Mouse (Mus musculus) limb, embryonic 13.5 days (tissue): ENCODE data around the gene Gpbar1. TPM values are rescaled to one million over a fixed set of nuclear protein-coding genes. Genes with fewer than 3 reads are reported as not detected.

Source experiments
- ATAC-seq: fragments of 200-750 bp; cut with Nextera tagmentation; 2 replicates; pipeline ENCODE4 v1.8.0; 2017; ENCODE audit warnings: low read depth, moderate number of reproducible peaks, moderate TSS enrichment; ENCODE audit not compliant: low FRiP score
- H3K27ac ChIP-seq: fragments of 300-500 bp; sonication (generic); 2 replicates; pipeline ENCODE4 v1.5.1; 2015; ENCODE audit warnings: inconsistent platforms, mild to moderate bottlenecking, moderate library complexity
- H3K27me3 ChIP-seq: fragments of 300-500 bp; sonication (generic); 2 replicates; pipeline ENCODE4 v1.6.1; 2015; ENCODE audit warnings: mild to moderate bottlenecking, inconsistent platforms
- H3K36me3 ChIP-seq: fragments of 300-500 bp; sonication (generic); 2 replicates; pipeline ENCODE4 v1.6.1; 2015; ENCODE audit warnings: inconsistent platforms, mild to moderate bottlenecking, moderate library complexity
- H3K4me1 ChIP-seq: fragments of 300-500 bp; sonication (generic); 2 replicates; pipeline ENCODE4 v1.6.1; 2015; ENCODE audit warnings: inconsistent platforms
- H3K4me2 ChIP-seq: fragments of 300-500 bp; sonication (generic); replicated peaks from 2 replicates; pipeline ENCODE4 v1.6.1; 2015; ENCODE audit warnings: inconsistent platforms, mild to moderate bottlenecking, moderate library complexity
- H3K4me3 ChIP-seq: fragments of 300-500 bp; sonication (generic); 2 replicates; pipeline ENCODE4 v1.5.1; 2015; ENCODE audit warnings: moderate library complexity, mild to moderate bottlenecking, inconsistent platforms
- H3K9ac ChIP-seq: fragments of 300-500 bp; sonication (generic); 2 replicates; pipeline ENCODE4 v1.6.1; 2015; ENCODE audit warnings: mild to moderate bottlenecking, inconsistent platforms
- H3K9me3 ChIP-seq: fragments of 300-500 bp; sonication (generic); 2 replicates; pipeline ENCODE4 v1.6.1; 2016; ENCODE audit warnings: inconsistent platforms
- WGBS: fragments of 180-500 bp; shearing (Covaris S2); methylation state at CpG from one replicate; pipeline ENCODE4 v1.1.7; 2015; 5-methylcytosine and 5-hydroxymethylcytosine counted together
- polyA plus RNA-seq: library from polyadenylated mRNA; unstranded; fragments of >200 nt; fragmentation: Nextera tagmentation; extraction: Ambion mirVana; gene quantifications from 2 replicates; pipeline ENCODE4 v1.2.1, GENCODE M21; 2015

The Gpbar1 gene
- polyA plus RNA-seq, 1 experiment from 2014 or later = 0.31 TPM

- Histone ChIP-seq H3K27me3 (no peaks in the 10 kb centered on the region), H3K36me3 (peaks cover 63% of the 10 kb centered on the region), H3K4me2 (no peak overlapping the region), H3K4me1 (no peaks in the 10 kb centered on the region), H3K9me3 (no peaks in the 10 kb centered on the region), H3K4me3 (no peak overlapping the region), H3K9ac (no peak overlapping the region), H3K27ac (peak overlapping the region; percentile 28; the same call in 1 of the 2 replicates)
- ATAC-seq = no peak
- whole genome bisulfite sequencing = 49% methylated on average over 1 of the region's 1 CpGs
Measured at GRCm38 (mm10) chr1:74248799-74249198, 29.6 kb upstream of the Gpbar1 start.

GRCm38 (mm10) chr1:74249331-74249980, 28.9 kb upstream of the Gpbar1 start:
- Histone ChIP-seq H3K27ac (peak overlapping the region; percentile 28; the same call in 1 of the 2 replicates), H3K4me2 (no peak overlapping the region), H3K4me3 (no peak overlapping the region), H3K9me3 (no peaks in the 10 kb centered on the region), H3K36me3 (peaks cover 70% of the 10 kb centered on the region), H3K9ac (no peak overlapping the region), H3K27me3 (no peaks in the 10 kb centered on the region), H3K4me1 (no peaks in the 10 kb centered on the region)
- 51% methylated on average over 5 of the region's 5 CpGs for WGBS
- ATAC-seq = no peak; the same call in 1 of the 2 replicates

GRCm38 (mm10) chr1:74250096-74250495, 28.3 kb upstream of the Gpbar1 start:
- Histone ChIP-seq H3K9me3 (no peaks in the 10 kb centered on the region), H3K4me2 (no peak overlapping the region), H3K27me3 (no peaks in the 10 kb centered on the region), H3K27ac (no peak overlapping the region), H3K4me3 (no peak overlapping the region), H3K4me1 (no peaks in the 10 kb centered on the region), H3K9ac (no peak overlapping the region), H3K36me3 (peaks cover 76% of the 10 kb centered on the region)
- ATAC-seq = no peak
- WGBS = 80% methylated on average over 4 of the region's 4 CpGs

GRCm38 (mm10) chr1:74255704-74256345, 22.5 kb upstream of the Gpbar1 start:
- 97% methylated on average over 8 of the region's 8 CpGs for WGBS

GRCm38 (mm10) chr1:74256782-74257181, 21.6 kb upstream of the Gpbar1 start:
- Histone ChIP-seq H3K9me3 (no peaks in the 10 kb centered on the region), H3K27ac (no peak overlapping the region), H3K4me2 (no peak overlapping the region), H3K4me3 (no peak overlapping the region), H3K4me1 (no peaks in the 10 kb centered on the region), H3K36me3 (peaks cover 86% of the 10 kb centered on the region), H3K27me3 (no peaks in the 10 kb centered on the region), H3K9ac (no peak overlapping the region)
- 87% methylated on average over 4 of the region's 4 CpGs for WGBS
- ATAC-seq = no peak

More at GRCm38 (mm10) chr1:74255704-74256345, 22.5 kb upstream of the Gpbar1 start:
- Histone ChIP-seq H3K36me3 (peaks cover 88% of the 10 kb centered on the region), H3K9me3 (no peaks in the 10 kb centered on the region), H3K4me2 (no peak overlapping the region), H3K4me3 (no peak overlapping the region), H3K27ac (no peak overlapping the region), H3K4me1 (no peaks in the 10 kb centered on the region), H3K27me3 (no peaks in the 10 kb centered on the region), H3K9ac (no peak overlapping the region)
- ATAC-seq = no peak

- Histone ChIP-seq H3K9ac (no peak overlapping the region), H3K27ac (no peak overlapping the region), H3K9me3 (no peaks in the 10 kb centered on the region), H3K36me3 (peaks cover 92% of the 10 kb centered on the region), H3K4me2 (no peak overlapping the region), H3K4me3 (no peak overlapping the region), H3K27me3 (no peaks in the 10 kb centered on the region), H3K4me1 (no peaks in the 10 kb centered on the region)
- no peak for ATAC-seq
- 86% methylated on average over 6 of the region's 6 CpGs for WGBS
Measured at GRCm38 (mm10) chr1:74262510-74262909, 15.8 kb upstream of the Gpbar1 start.

GRCm38 (mm10) chr1:74268750-74269149, 9.6 kb upstream of the Gpbar1 start:
- H3K4me3 ChIP-seq = no peak overlapping the region
- H3K27ac ChIP-seq = no peak overlapping the region
- ATAC-seq = no peak
- H3K4me1 ChIP-seq = no peaks in the 10 kb centered on the region
- no peak overlapping the region for H3K4me2 ChIP-seq
- no peaks in the 10 kb centered on the region for H3K27me3 ChIP-seq
- peaks cover 59% of the 10 kb centered on the region for H3K36me3 ChIP-seq
- no peaks in the 10 kb centered on the region for H3K9me3 ChIP-seq
- H3K9ac ChIP-seq = no peak overlapping the region
- WGBS = 88% methylated on average over 8 of the region's 8 CpGs

- peaks cover 30% of the 10 kb centered on the region for H3K36me3 ChIP-seq
- WGBS = 78% methylated on average over 4 of the region's 4 CpGs
- ATAC-seq = no peak
Measured at GRCm38 (mm10) chr1:74271659-74272058, 6.7 kb upstream of the Gpbar1 start.

GRCm38 (mm10) chr1:74275015-74275414, 3.3 kb upstream of the Gpbar1 start:
- Histone ChIP-seq H3K27ac (no peak overlapping the region; the same call in 1 of the 2 replicates), H3K4me3 (no peak overlapping the region), H3K9ac (no peak overlapping the region), H3K9me3 (no peaks in the 10 kb centered on the region), H3K4me2 (no peak overlapping the region; the same call in 1 of the 2 replicates), H3K4me1 (peaks cover 12% of the 10 kb centered on the region), H3K27me3 (no peaks in the 10 kb centered on the region), H3K36me3 (peaks cover 19% of the 10 kb centered on the region)
- 7% methylated on average over 9 of the region's 9 CpGs for WGBS
- ATAC-seq = no peak

More at GRCm38 (mm10) chr1:74271659-74272058, 6.7 kb upstream of the Gpbar1 start:
- H3K9me3 ChIP-seq = no peaks in the 10 kb centered on the region
- H3K9ac ChIP-seq = no peak overlapping the region
- H3K27me3 ChIP-seq = no peaks in the 10 kb centered on the region
- H3K27ac ChIP-seq = no peak overlapping the region
- H3K4me2 ChIP-seq = no peak overlapping the region
- no peak overlapping the region for H3K4me3 ChIP-seq
- peaks cover 12% of the 10 kb centered on the region for H3K4me1 ChIP-seq

GRCm38 (mm10) chr1:74277041-74277440, 1.3 kb upstream of the Gpbar1 start:
- ATAC-seq = no peak
- H3K4me1 ChIP-seq = peaks cover 12% of the 10 kb centered on the region
- peaks cover 37% of the 10 kb centered on the region for H3K36me3 ChIP-seq
- no peak overlapping the region for H3K4me3 ChIP-seq
- no peaks in the 10 kb centered on the region for H3K9me3 ChIP-seq
- H3K4me2 ChIP-seq = no peak overlapping the region
- H3K9ac ChIP-seq = no peak overlapping the region
- no peaks in the 10 kb centered on the region for H3K27me3 ChIP-seq
- 69% methylated on average over 6 of the region's 6 CpGs for WGBS
- no peak overlapping the region for H3K27ac ChIP-seq

GRCm38 (mm10) chr1:74277883-74278537, 340 bp upstream of the Gpbar1 start:
- no peak for ATAC-seq

GRCm38 (mm10) chr1:74278988-74279387, 638 bp downstream of the Gpbar1 start:
- H3K27me3 ChIP-seq = no peaks in the 10 kb centered on the region
- no peak overlapping the region for H3K27ac ChIP-seq
- no peak overlapping the region for H3K4me2 ChIP-seq
- 94% methylated on average over 11 of the region's 11 CpGs for WGBS
- no peaks in the 10 kb centered on the region for H3K9me3 ChIP-seq
- ATAC-seq = no peak
- peaks cover 50% of the 10 kb centered on the region for H3K36me3 ChIP-seq
- H3K9ac ChIP-seq = no peak overlapping the region
- H3K4me3 ChIP-seq = no peak overlapping the region
- peaks cover 24% of the 10 kb centered on the region for H3K4me1 ChIP-seq

More at GRCm38 (mm10) chr1:74277883-74278537, 340 bp upstream of the Gpbar1 start:
- Histone ChIP-seq H3K36me3 (peaks cover 47% of the 10 kb centered on the region), H3K9me3 (no peaks in the 10 kb centered on the region), H3K4me3 (no peak overlapping the region), H3K4me2 (no peak overlapping the region), H3K27ac (no peak overlapping the region), H3K4me1 (peaks cover 16% of the 10 kb centered on the region), H3K27me3 (no peaks in the 10 kb centered on the region), H3K9ac (no peak overlapping the region)
- WGBS = 56% methylated on average over 8 of the region's 8 CpGs
